ENCODE assay signal across 18 mouse cellular contexts in genomic region chr16:95543471-95543870, GRCm38 (mm10). TPM values are rescaled to one million over a fixed set of nuclear protein-coding genes. Genes with fewer than 3 reads are reported as not detected.
DNase-seq lines count a peak whose midpoint lies in the region; ATAC-seq lines count a peak whose summit lies in the region.
"Had no signal": no experiment of that assay in that cellular context is flagged by ENCODE, and none has a peak within 500 bp of the region (broad histone marks: within the 10 kb centered on the region; RNA-seq: fewer than 3 reads in every experiment).

No protein-coding gene starts in this region.

- H3K4me2 ChIP-seq in forebrain, embryonic 15.5 days (replicated peaks), result no peak overlapping the region
- H3K4me2 ChIP-seq in liver, embryonic 12.5 days, result no peak overlapping the region
- H3K4me2 ChIP-seq: liver, embryonic 15.5 days; neural tube, embryonic 13.5 days had no signal

- no peak for ATAC-seq in forebrain, embryonic 15.5 days (replicated peaks)
- ATAC-seq in liver, embryonic 12.5 days, result no peak
- ATAC-seq: hindbrain, postnatal 0 days; midbrain, embryonic 16.5 days had no signal

- H3K27me3 ChIP-seq in limb, embryonic 10.5 days (ENCODE audit: low read depth, poor library complexity, severe bottlenecking), result no peaks in the 10 kb centered on the region
- H3K27me3 ChIP-seq in forebrain, embryonic 15.5 days, result no peaks in the 10 kb centered on the region
- no peaks in the 10 kb centered on the region for H3K27me3 ChIP-seq in liver, embryonic 12.5 days (replicated peaks)
- H3K27me3 ChIP-seq: liver, embryonic 15.5 days; neural tube, embryonic 13.5 days had no signal

- H3K27ac ChIP-seq in limb, embryonic 10.5 days, result no peak overlapping the region
- no peak overlapping the region for H3K27ac ChIP-seq in forebrain, embryonic 15.5 days (replicated peaks)
- H3K27ac ChIP-seq in liver, embryonic 12.5 days, result no peak overlapping the region
- H3K27ac ChIP-seq: forebrain, embryonic 10.5 days; heart, adult 2 months; hindbrain, postnatal 0 days; liver, embryonic 15.5 days; neural tube, embryonic 13.5 days had no signal

- H3K4me3 ChIP-seq in limb, embryonic 10.5 days, result no peak overlapping the region
- no peak overlapping the region for H3K4me3 ChIP-seq in forebrain, embryonic 15.5 days
- H3K4me3 ChIP-seq in liver, embryonic 12.5 days, result no peak overlapping the region
- H3K4me3 ChIP-seq: forebrain, embryonic 10.5 days; heart, adult 2 months; liver, embryonic 15.5 days; neural tube, embryonic 13.5 days had no signal

- 0 out of 2 replicates have a peak, but pooled peaks cover 5% of the 10 kb centered on the region for H3K4me1 ChIP-seq in limb, embryonic 10.5 days
- no peaks in the 10 kb centered on the region for H3K4me1 ChIP-seq in forebrain, embryonic 15.5 days
- no peaks in the 10 kb centered on the region for H3K4me1 ChIP-seq in liver, embryonic 12.5 days
- H3K4me1 ChIP-seq: forebrain, embryonic 10.5 days; liver, embryonic 15.5 days; neural tube, embryonic 13.5 days had no signal

- intact Hi-C loops in left cerebral cortex, postnatal 14 days (cut with DNase I), result no loop called here

- H3K9me3 ChIP-seq in limb, embryonic 10.5 days (replicated peaks), result no peaks in the 10 kb centered on the region
- H3K9me3 ChIP-seq in forebrain, embryonic 15.5 days, result no peaks in the 10 kb centered on the region
- H3K9me3 ChIP-seq in liver, embryonic 12.5 days (replicated peaks), result no peaks in the 10 kb centered on the region
- H3K9me3 ChIP-seq: forebrain, embryonic 10.5 days; liver, embryonic 15.5 days; neural tube, embryonic 13.5 days had no signal

- DNase-seq in layer of hippocampus, adult 11-12 months (ENCODE audit: low spot score), result peak; percentile 13
- DNase-seq in layer of hippocampus, adult 9-10 months (ENCODE audit: low spot score), result no peak
- DNase-seq in frontal cortex, postnatal 36 days (ENCODE audit: low spot score in 2 of 2), result peak; percentile 40 to 68
- DNase-seq in left cerebral cortex, postnatal 14 days (ENCODE audit: low spot score in 2 of 2), result peak; percentile 47 to 53
- peak; percentile 70 for DNase-seq in testis, postnatal 14 days (ENCODE audit: low spot score)
- no peak for DNase-seq in limb, embryonic 10.5 days (ENCODE audit: low spot score)
- DNase-seq: cerebellum, adult 9-11 months; heart, adult 2 months; heart, postnatal 14 days; kidney, adult 9 months; lung, postnatal 4 days had no signal

- WGBS in limb, embryonic 10.5 days, result 95% methylated on average over 12 of the region's 12 CpGs
- WGBS in forebrain, embryonic 15.5 days, result 84% methylated on average over 12 of the region's 12 CpGs
- WGBS in liver, embryonic 12.5 days (ENCODE audit: insufficient replicate concordance), result 77% methylated on average over 12 of the region's 12 CpGs

- no peak overlapping the region for H3K9ac ChIP-seq in forebrain, embryonic 15.5 days (replicated peaks)
- no peak overlapping the region for H3K9ac ChIP-seq in liver, embryonic 12.5 days
- H3K9ac ChIP-seq: liver, embryonic 15.5 days; neural tube, embryonic 13.5 days had no signal

- no peaks in the 10 kb centered on the region for H3K36me3 ChIP-seq in limb, embryonic 10.5 days
- H3K36me3 ChIP-seq in forebrain, embryonic 15.5 days, result no peaks in the 10 kb centered on the region
- H3K36me3 ChIP-seq in liver, embryonic 12.5 days, result no peaks in the 10 kb centered on the region
- H3K36me3 ChIP-seq: forebrain, embryonic 10.5 days; liver, embryonic 15.5 days; neural tube, embryonic 13.5 days had no signal

RNA-seq across cellular contexts. Expression of gene Erg, which starts 42.9 kb away (rescaled TPM):
- total RNA-seq in left cerebral cortex, postnatal 14 days (2021), result 1 to 10 TPM; 8.4 to 8.8 TPM
- 6.1 and 6.8 TPM in 2 replicates for polyA plus RNA-seq in limb, embryonic 10.5 days (2016; fragmentation: Nextera tagmentation; extraction: Ambion mirVana)
- 1.5 and 1.9 TPM in 2 replicates for polyA plus RNA-seq in forebrain, embryonic 15.5 days (2015; fragmentation: Nextera tagmentation; extraction: Ambion mirVana)
- 1.4 and 2.6 TPM in 2 replicates for polyA plus RNA-seq in liver, embryonic 12.5 days (2016; fragmentation: Nextera tagmentation; extraction: Ambion mirVana)

Comparison
In these comparisons a context has a peak if more than half of its experiments do, and no peak if none do; other contexts are left out.
1. DNase-seq: peak in layer of hippocampus, adult 11-12 months (single experiment), frontal cortex, postnatal 36 days (2 of 2), left cerebral cortex, postnatal 14 days (2 of 2) and testis, postnatal 14 days (single experiment); none in layer of hippocampus, adult 9-10 months (single experiment) and limb, embryonic 10.5 days (single experiment).